In the genomic region with DNA sequence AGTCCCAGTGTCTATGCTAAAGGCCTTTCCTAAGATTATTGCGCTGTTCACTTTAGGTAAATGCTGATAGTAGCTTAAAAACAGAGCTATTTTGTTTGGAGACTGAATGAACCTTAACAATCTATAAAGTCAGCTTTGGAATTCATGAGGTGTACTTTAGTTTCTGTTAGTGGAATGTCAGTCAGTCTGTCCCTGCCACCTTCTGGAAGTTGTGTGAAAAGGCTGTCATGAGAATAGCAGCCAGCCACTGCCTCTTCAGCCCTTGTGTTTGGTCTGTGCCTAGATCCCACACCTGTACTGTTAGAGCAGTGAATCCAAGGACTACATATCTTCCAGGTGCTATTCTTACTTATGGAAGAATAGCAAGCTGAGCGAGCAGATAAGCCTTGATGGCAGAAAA, we compare ENCODE assay signal across 11 mouse cellular contexts.
DNase-seq lines count a peak whose midpoint lies in the region; ATAC-seq and TF ChIP-seq lines count a peak whose summit lies in the region.
"Had no signal": no experiment of that assay in that cellular context is flagged by ENCODE, and none has a peak within 500 bp of the region (broad histone marks: within the 10 kb centered on the region; RNA-seq: fewer than 3 reads in every experiment).

No protein-coding gene starts in this region.

- intact Hi-C loops in heart, adult 2 months (cut with DNase I) = loop anchor here (1.0 to 10.0 kb wide), 4 partner anchors 52 to 649 kb away; no protein-coding TSS in a partner anchor
- intact Hi-C loops in heart, postnatal 36 days (cut with DNase I) = loop anchor here (2.0 to 10.0 kb wide), 3 partner anchors 207 to 1487 kb away; no protein-coding TSS in a partner anchor

- peaks cover 11% of the 10 kb centered on the region for H3K4me1 ChIP-seq in heart, adult 2 months (ENCODE audit: control insufficient read depth, insufficient read depth, low read length)
- no peaks in the 10 kb centered on the region; the same call in 1 of the 2 replicates for H3K4me1 ChIP-seq in liver, embryonic 16.5 days (ENCODE audit: control insufficient read depth, low read depth, low read length)
- peaks cover 42% of the 10 kb centered on the region for H3K4me1 ChIP-seq in liver, embryonic 12.5 days

- WGBS in heart, adult 2 months = 78% methylated on average over 2 of the region's 2 CpGs
- 64% methylated on average over 2 of the region's 2 CpGs for WGBS in liver, embryonic 16.5 days (ENCODE audit: insufficient replicate concordance)
- 82% methylated on average over 2 of the region's 2 CpGs for WGBS in liver, embryonic 12.5 days (ENCODE audit: insufficient replicate concordance)

- H3K27me3 ChIP-seq in heart, adult 2 months (ENCODE audit: control insufficient read depth, insufficient read depth, low read length) = no peaks in the 10 kb centered on the region
- H3K27me3 ChIP-seq in liver, embryonic 16.5 days (ENCODE audit: control insufficient read depth, insufficient read depth, low read depth, low read length) = no peaks in the 10 kb centered on the region
- no peaks in the 10 kb centered on the region for H3K27me3 ChIP-seq in liver, embryonic 12.5 days (replicated peaks)
- H3K27me3 ChIP-seq: forebrain, embryonic 13.5 days; stomach, embryonic 15.5 days had no signal

- H3K9me3 ChIP-seq in liver, embryonic 16.5 days (replicated peaks; ENCODE audit: control insufficient read depth, low read length) = no peaks in the 10 kb centered on the region
- H3K9me3 ChIP-seq in liver, embryonic 12.5 days (replicated peaks) = no peaks in the 10 kb centered on the region
- H3K9me3 ChIP-seq: forebrain, embryonic 13.5 days; stomach, embryonic 15.5 days had no signal

- H3K27ac ChIP-seq in heart, adult 2 months = no peak overlapping the region
- no peak overlapping the region for H3K27ac ChIP-seq in liver, embryonic 16.5 days (ENCODE audit: low read length)
- H3K27ac ChIP-seq in liver, embryonic 12.5 days = no peak overlapping the region
- H3K27ac ChIP-seq: forebrain, embryonic 13.5 days; stomach, embryonic 15.5 days had no signal

- H3K4me3 ChIP-seq in heart, adult 2 months = no peak overlapping the region
- H3K4me3 ChIP-seq in liver, embryonic 16.5 days (ENCODE audit: low read depth, low read length) = no peak overlapping the region
- H3K4me3 ChIP-seq in liver, embryonic 12.5 days = no peak overlapping the region
- H3K4me3 ChIP-seq: forebrain, embryonic 13.5 days; stomach, embryonic 15.5 days had no signal

- peaks cover 1% of the 10 kb centered on the region for H3K79me2 ChIP-seq in heart, adult 2 months (replicated peaks; ENCODE audit: control insufficient read depth, insufficient read depth, low read length)

- peaks cover 4% of the 10 kb centered on the region for H3K36me3 ChIP-seq in heart, adult 2 months (ENCODE audit: control insufficient read depth, insufficient read depth, low read length)
- H3K36me3 ChIP-seq in liver, embryonic 16.5 days (ENCODE audit: control insufficient read depth, insufficient read depth) = no peaks in the 10 kb centered on the region
- H3K36me3 ChIP-seq in liver, embryonic 12.5 days = 0 out of 2 replicates have a peak, but pooled peaks cover 2% of the 10 kb centered on the region
- H3K36me3 ChIP-seq: stomach, embryonic 15.5 days had no signal

- TF ChIP-seq CTCF in heart, adult 2 months (IDR thresholded peaks at IDR 0.05) = peak; percentile 78

- no peak overlapping the region for H3K4me2 ChIP-seq in liver, embryonic 16.5 days (ENCODE audit: low read depth, low read length)
- H3K4me2 ChIP-seq in liver, embryonic 12.5 days = no peak overlapping the region
- H3K4me2 ChIP-seq: forebrain, embryonic 13.5 days; stomach, embryonic 15.5 days had no signal

- ATAC-seq in liver, embryonic 16.5 days (ENCODE audit: low read depth) = peak; percentile 39; the same call in 1 of the 2 replicates
- ATAC-seq in liver, embryonic 12.5 days = no peak
- ATAC-seq: forebrain, embryonic 13.5 days had no signal

- TF ChIP-seq EP300 in heart, adult 2 months (IDR thresholded peaks at IDR 0.05; ENCODE audit: insufficient read depth, low read depth, low read length) = 0 out of 2 replicates have a peak, but pooled peaks have one; percentile 43

- no peak for DNase-seq in heart, adult 2 months
- no peak for DNase-seq in heart, postnatal 36 days
- peak; percentile 37 for DNase-seq in Muller cell, postnatal 12 days (ENCODE audit: inconsistent ontology term)
- peak; percentile 49 for DNase-seq in lung, postnatal 25 days (ENCODE audit: low spot score)
- DNase-seq in yolk sac, embryonic 10.5 days (ENCODE audit: low spot score) = no peak
- no peak for DNase-seq in layer of hippocampus, adult 9-10 months (ENCODE audit: low spot score)
- DNase-seq: embryo, embryonic 11 days had no signal

- no peak overlapping the region for H3K9ac ChIP-seq in heart, adult 2 months (ENCODE audit: low read depth, low read length)
- no peak overlapping the region for H3K9ac ChIP-seq in liver, embryonic 16.5 days (ENCODE audit: low read depth, low read length)
- H3K9ac ChIP-seq in liver, embryonic 12.5 days = no peak overlapping the region
- H3K9ac ChIP-seq: forebrain, embryonic 13.5 days; stomach, embryonic 15.5 days had no signal

- TF ChIP-seq POLR2A in heart, adult 2 months (IDR thresholded peaks at IDR 0.05; ENCODE audit: insufficient read depth, low read depth, low read length) = no peak

Comparison
In these comparisons a context has a peak if more than half of its experiments do, and no peak if none do; other contexts are left out.
1. DNase-seq: peak in Muller cell, postnatal 12 days (single experiment) and lung, postnatal 25 days (single experiment); none in heart, adult 2 months (0 of 2), heart, postnatal 36 days (0 of 2), yolk sac, embryonic 10.5 days (single experiment) and layer of hippocampus, adult 9-10 months (single experiment).